Mouse (Mus musculus): Measurements from ENCODE around the gene Btaf1. TPM values are rescaled to one million over a fixed set of nuclear protein-coding genes. Genes with fewer than 3 reads are reported as not detected.

Gene Btaf1
- 22.8 and 33.3 TPM in 2 replicates for total RNA-seq (2023)

GRCm38 (mm10) chr19:36925671-36926552 is at the start of gene Btaf1:
Gene Btaf1 (plus strand): TSS chr19:36926079.

GRCm38 (mm10) chr19:36919466-36919865 is 6.4 kb upstream of the Btaf1 start, which contains the start of gene Fgfbp3:
Gene Fgfbp3 (minus strand): TSS chr19:36919615.

Other genes with a start within 250 kb of the Btaf1 start
- gene Ppp1r3c, start 189.4 kb upstream of the Btaf1 start, total RNA-seq (2023) = not detected in 2 replicates
- 77.1 and 100 TPM in 2 replicates for gene Tnks2, start 91.8 kb upstream of the Btaf1 start, total RNA-seq (2023)
- gene Fgfbp3, start 6.5 kb upstream of the Btaf1 start, total RNA-seq (2023) = not detected in 2 replicates